Comparison of ENCODE assay signal across 22 mouse cellular contexts in the genomic region with DNA sequence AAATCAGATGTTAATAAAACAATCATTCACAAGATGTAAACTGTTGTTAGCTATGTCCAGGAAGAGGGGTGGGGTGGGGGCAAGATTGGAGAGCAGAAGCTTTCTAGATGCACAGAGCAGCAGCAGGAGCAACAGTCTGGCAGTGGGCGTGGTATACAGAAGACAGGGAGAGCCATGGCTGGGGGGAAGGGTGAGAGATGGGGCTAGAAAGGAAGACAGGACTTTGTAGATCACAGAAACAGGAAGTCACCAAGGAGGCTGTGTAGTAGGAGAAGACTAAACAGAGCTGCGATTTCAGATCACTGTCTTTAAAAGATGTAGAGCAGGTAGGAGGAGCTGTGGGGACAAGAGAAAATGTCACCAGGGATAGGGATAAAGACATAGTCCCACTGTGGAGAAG. TPM values are rescaled to one million over a fixed set of nuclear protein-coding genes. Genes with fewer than 3 reads are reported as not detected.
"Had no signal": no experiment of that assay in that cellular context is flagged by ENCODE, and none has a peak within 500 bp of the region (broad histone marks: within the 10 kb centered on the region; RNA-seq: fewer than 3 reads in every experiment).

No protein-coding gene starts in this region.

- H3K4me1 ChIP-seq: kidney, embryonic 15.5 days; limb, embryonic 15.5 days; liver, embryonic 13.5 days; lung, embryonic 15.5 days; megakaryocyte, embryonic 14.5 days; midbrain, embryonic 15.5 days; neural tube, embryonic 13.5 days; stomach, embryonic 15.5 days had no signal

- H3K9ac ChIP-seq: kidney, embryonic 15.5 days; limb, embryonic 15.5 days; liver, embryonic 13.5 days; liver, postnatal 0 days; lung, embryonic 15.5 days; midbrain, embryonic 15.5 days; neural tube, embryonic 13.5 days; stomach, embryonic 15.5 days had no signal

- H3K4me2 ChIP-seq: kidney, embryonic 15.5 days; limb, embryonic 15.5 days; liver, embryonic 13.5 days; lung, embryonic 15.5 days; midbrain, embryonic 11.5 days; midbrain, embryonic 15.5 days; neural tube, embryonic 13.5 days; stomach, embryonic 15.5 days had no signal

- H3K27ac ChIP-seq: kidney, embryonic 15.5 days; left cerebral cortex, adult 2 months; limb, embryonic 15.5 days; liver, embryonic 13.5 days; lung, embryonic 15.5 days; macrophage; midbrain, embryonic 15.5 days; neural tube, embryonic 13.5 days; stomach, embryonic 15.5 days had no signal

- H3K4me3 ChIP-seq: kidney, embryonic 15.5 days; left cerebral cortex, adult 2 months; limb, embryonic 15.5 days; liver, embryonic 13.5 days; lung, embryonic 15.5 days; megakaryocyte, embryonic 14.5 days; midbrain, embryonic 15.5 days; neural tube, embryonic 13.5 days; stomach, embryonic 15.5 days had no signal

- H3K36me3 ChIP-seq: kidney, embryonic 15.5 days; limb, embryonic 15.5 days; liver, embryonic 13.5 days; lung, embryonic 15.5 days; midbrain, embryonic 15.5 days; neural tube, embryonic 13.5 days; stomach, embryonic 15.5 days had no signal

- H3K27me3 ChIP-seq: kidney, embryonic 15.5 days; liver, embryonic 13.5 days; lung, embryonic 15.5 days; megakaryocyte, embryonic 14.5 days; midbrain, embryonic 15.5 days; neural tube, embryonic 13.5 days; stomach, embryonic 15.5 days had no signal

- DNase-seq: kidney, adult 2 months; kidney, postnatal 14 days; liver, embryonic 13.5 days; liver, postnatal 0 days; lung, postnatal 14 days; right cerebral cortex, postnatal 14 days; thymus, postnatal 36 days had no signal

- H3K9me3 ChIP-seq: kidney, embryonic 15.5 days; limb, embryonic 15.5 days; liver, embryonic 13.5 days; lung, embryonic 15.5 days; megakaryocyte, embryonic 14.5 days; midbrain, embryonic 15.5 days; neural tube, embryonic 13.5 days; stomach, embryonic 15.5 days had no signal

RNA-seq across cellular contexts. Expression of gene Gjd2, which starts 18.8 kb away (rescaled TPM):
- total RNA-seq: monocyte, adult 5-6 weeks had no signal
- polyA plus RNA-seq: kidney, adult 2 months; limb, embryonic 11.5 days; liver, embryonic 13.5 days; liver, postnatal 0 days; macrophage; spleen, adult 2 months had no signal

RNA-seq across cellular contexts. Expression of gene Actc1, which starts 21.1 kb away (rescaled TPM):
- total RNA-seq: layer of hippocampus, postnatal 25 days; left cerebral cortex, adult 2 months; left cerebral cortex, postnatal 25 days; monocyte, adult 5-6 weeks had no signal
- polyA plus RNA-seq: macrophage had no signal
